Mouse (Mus musculus): ENCODE results near the gene H1fnt. TPM values are rescaled to one million over a fixed set of nuclear protein-coding genes. Genes with fewer than 3 reads are reported as not detected.

H1fnt gene
- total RNA-seq (2012; rRNA removed) (not detected in 2 replicates), total RNA-seq (2014; rRNA removed) (not detected in 2 replicates), polyA plus RNA-seq (2012; ENCODE audit: insufficient read length, low read depth) (not detected in 2 replicates)

GRCm38 (mm10) chr15:98257193-98257592 is at the start of gene H1fnt:
Gene H1fnt, minus strand, starts transcription at chr15:98257293.
- Histone ChIP-seq H3K9me3 (replicated peaks; ENCODE audit: low read length) (peaks cover 30% of the 10 kb centered on the region), H3K27ac (ENCODE audit: insufficient read depth, low read depth) (no peak within 1 kb of the TSS), H3K4me2 (ENCODE audit: insufficient read depth, low read depth, poor library complexity, severe bottlenecking) (no peak within 1 kb of the TSS), H3K27me3 (replicated peaks) (peaks cover 31% of the 10 kb centered on the region), H3K79me2 (replicated peaks; ENCODE audit: control insufficient read depth, extremely low read depth, insufficient read depth, poor library complexity, severe bottlenecking) (no peaks in the 10 kb centered on the region), H3K9ac (ENCODE audit: insufficient read depth, low read depth) (no peak within 1 kb of the TSS), H3K36me3 (replicated peaks in 1 of 2; ENCODE audit: control insufficient read depth in 1 of 2, insufficient read depth in 1 of 2, low read length in 1 of 2) (no peaks in the 10 kb centered on the region), H3K4me3 (replicated peaks in 1 of 3; ENCODE audit: low read depth in 2 of 3, low read length in 2 of 3, poor library complexity in 1 of 3) (no peak within 1 kb of the TSS), H3K4me1 (ENCODE audit: control insufficient read depth in 1 of 2, insufficient read depth in 2 of 2) (peaks cover 0 to 19% of the 10 kb centered on the region in 2 experiments; a peak in 2 of 4 replicates)
- dilution Hi-C loops (cut with MboI; ENCODE audit: extremely low pct_ligation_motif_present, extremely low pct_unique_long_range_greater_than_20kb, low sequenced_read_pairs) (no loop called here), in situ Hi-C loops (cut with MboI; ENCODE audit: low pct_ligation_motif_present, low pct_unique_long_range_greater_than_20kb, low sequenced_read_pairs) (no loop called here)
- DNase-seq (ENCODE audit: extremely low read depth), result no peak
- no peak for TF ChIP-seq MXI1 (IDR thresholded peaks at IDR 0.05; ENCODE audit: low read depth, low read length)
- TF ChIP-seq NRF1 (IDR thresholded peaks at IDR 0.05; ENCODE audit: low read depth, low read length), result no peak

DNA sequence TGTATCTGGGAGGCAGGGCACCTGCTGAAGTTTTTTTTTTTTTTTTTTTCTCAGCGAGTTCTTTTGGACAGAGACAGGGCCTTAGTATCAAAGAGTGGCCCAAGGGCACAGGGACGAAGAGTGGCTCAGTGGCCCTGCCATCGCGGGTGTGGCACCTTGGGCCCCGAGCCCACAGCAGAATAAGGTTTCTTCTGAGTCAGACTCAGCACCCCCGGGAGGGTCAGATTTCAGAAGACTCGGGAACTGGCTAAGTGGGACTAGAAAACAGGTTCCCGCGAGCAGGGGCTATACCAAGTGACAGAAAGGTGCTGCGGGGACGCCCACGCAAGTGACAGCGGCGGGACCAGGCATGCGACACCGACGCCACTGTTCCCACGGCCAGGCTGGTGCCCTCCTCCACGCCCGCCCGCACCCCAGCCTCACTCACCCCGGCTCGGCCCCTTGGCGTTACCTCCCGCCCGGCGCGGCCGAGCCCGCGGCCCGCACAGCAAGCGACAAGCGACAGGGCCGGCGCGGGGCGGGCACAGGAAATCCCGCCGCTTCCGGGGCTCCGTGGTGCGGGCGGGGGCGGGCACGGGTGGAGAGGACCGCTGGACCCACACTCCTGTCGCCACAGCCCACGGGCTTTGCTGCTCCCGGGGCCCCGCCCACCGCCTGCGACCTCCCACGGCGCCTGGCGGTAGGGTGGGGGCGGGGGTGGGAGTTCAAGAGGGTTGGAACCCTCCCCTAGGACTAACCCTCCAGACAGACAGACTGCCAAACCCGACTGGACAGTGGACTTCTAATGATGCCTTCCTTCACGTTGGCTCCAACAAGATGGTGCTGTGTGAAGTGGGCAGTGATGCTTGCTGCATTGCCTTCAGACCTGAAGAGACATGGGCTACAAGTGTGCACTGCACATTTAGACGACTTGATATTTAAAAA is 38.8 kb upstream of the H1fnt start, which contains the start of gene Zfp641:
Zfp641 (minus strand) TSS at position 534 of the 924 bp plus-strand sequence.
- TF ChIP-seq CHD1 (IDR thresholded peaks at IDR 0.05; ENCODE audit: low read depth, low read length) (no peak), ELF1 (IDR thresholded peaks at IDR 0.05; ENCODE audit: low read depth, low read length) (peak; percentile 17; the same call in 1 of the 2 replicates), MAFK (IDR thresholded peaks at IDR 0.05; ENCODE audit: insufficient replicate concordance, low read length) (no peak), MAZ (IDR thresholded peaks at IDR 0.05; ENCODE audit: low read depth, low read length) (0 out of 2 replicates have a peak, but pooled peaks have one; percentile 20), ZKSCAN1 (IDR thresholded peaks at IDR 0.05; ENCODE audit: borderline replicate concordance, low read depth, low read length) (no peak)
- H3K36me3 ChIP-seq (replicated peaks in 1 of 2; ENCODE audit: control insufficient read depth in 1 of 2, insufficient read depth in 1 of 2, low read length in 1 of 2), result no peaks in the 10 kb centered on the region
- H3K27me3 ChIP-seq (replicated peaks), result peaks cover 87% of the 10 kb centered on the region
- peak within 1 kb of the TSS; percentile 97 for H3K4me2 ChIP-seq (ENCODE audit: insufficient read depth, low read depth, poor library complexity, severe bottlenecking)
- H3K4me1 ChIP-seq (ENCODE audit: control insufficient read depth in 1 of 2, insufficient read depth in 2 of 2), result peaks cover 3 to 4% of the 10 kb centered on the region in 2 experiments; a peak in 2 of 4 replicates
- peak within 1 kb of the TSS in 2 of 3 experiments; percentile 27 to 68 for H3K4me3 ChIP-seq (replicated peaks in 1 of 3; ENCODE audit: low read depth in 2 of 3, low read length in 2 of 3, poor library complexity in 1 of 3)
- in situ Hi-C loops (cut with MboI; ENCODE audit: low pct_ligation_motif_present, low pct_unique_long_range_greater_than_20kb, low sequenced_read_pairs), result no loop called here
- no peak within 1 kb of the TSS for H3K27ac ChIP-seq (ENCODE audit: insufficient read depth, low read depth)
- no peak for DNase-seq (ENCODE audit: extremely low read depth)
- H3K9ac ChIP-seq (ENCODE audit: insufficient read depth, low read depth), result peak within 1 kb of the TSS; percentile 10; the same call in 1 of the 2 replicates
- no peaks in the 10 kb centered on the region for H3K79me2 ChIP-seq (replicated peaks; ENCODE audit: control insufficient read depth, extremely low read depth, insufficient read depth, poor library complexity, severe bottlenecking)
- dilution Hi-C loops (cut with MboI; ENCODE audit: extremely low pct_ligation_motif_present, extremely low pct_unique_long_range_greater_than_20kb, low sequenced_read_pairs), result no loop called here
- H3K9me3 ChIP-seq (replicated peaks; ENCODE audit: low read length), result peaks cover 14% of the 10 kb centered on the region

DNA sequence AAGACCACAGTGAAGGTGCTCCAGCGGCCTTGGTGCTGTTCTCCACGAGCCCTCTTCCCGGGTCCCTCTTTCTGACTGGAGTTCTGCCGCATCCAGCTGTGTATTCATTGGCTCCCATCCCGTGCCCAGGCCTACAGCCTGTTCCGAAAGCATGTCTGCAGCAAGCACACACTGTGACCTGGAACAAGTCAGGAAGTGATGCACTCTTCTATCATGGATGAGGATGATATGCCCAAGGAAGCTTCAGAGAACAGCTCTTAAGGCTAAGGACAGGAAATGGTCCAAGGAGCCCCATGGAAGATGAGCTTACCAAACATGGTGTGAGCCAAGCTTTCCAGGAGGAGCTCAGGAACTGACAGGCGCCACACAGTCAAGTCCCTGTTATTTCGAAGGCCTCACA is 36.6 kb upstream of the H1fnt start:
- DNase-seq (ENCODE audit: extremely low read depth), result no peak
- dilution Hi-C loops (cut with MboI; ENCODE audit: extremely low pct_ligation_motif_present, extremely low pct_unique_long_range_greater_than_20kb, low sequenced_read_pairs) (no loop called here), in situ Hi-C loops (cut with MboI; ENCODE audit: low pct_ligation_motif_present, low pct_unique_long_range_greater_than_20kb, low sequenced_read_pairs) (no loop called here)
- H3K4me1 ChIP-seq (ENCODE audit: control insufficient read depth in 1 of 2, insufficient read depth in 2 of 2), result peaks cover 6 to 8% of the 10 kb centered on the region in 2 experiments
- peaks cover 11% of the 10 kb centered on the region for H3K9me3 ChIP-seq (replicated peaks; ENCODE audit: low read length)
- H3K27ac ChIP-seq (ENCODE audit: insufficient read depth, low read depth), result no peak overlapping the region
- TF ChIP-seq SMC3 (IDR thresholded peaks at IDR 0.05; ENCODE audit: low read depth, low read length), result no peak
- no peaks in the 10 kb centered on the region for H3K36me3 ChIP-seq (replicated peaks in 1 of 2; ENCODE audit: control insufficient read depth in 1 of 2, insufficient read depth in 1 of 2, low read length in 1 of 2)
- H3K4me2 ChIP-seq (ENCODE audit: insufficient read depth, low read depth, poor library complexity, severe bottlenecking), result no peak overlapping the region
- H3K4me3 ChIP-seq (replicated peaks in 1 of 3; ENCODE audit: low read depth in 2 of 3, low read length in 2 of 3, poor library complexity in 1 of 3), result no peak overlapping the region
- H3K9ac ChIP-seq (ENCODE audit: insufficient read depth, low read depth), result no peak overlapping the region
- no peaks in the 10 kb centered on the region for H3K79me2 ChIP-seq (replicated peaks; ENCODE audit: control insufficient read depth, extremely low read depth, insufficient read depth, poor library complexity, severe bottlenecking)
- peaks cover 83% of the 10 kb centered on the region for H3K27me3 ChIP-seq (replicated peaks)

All from CH12.LX (cell line).